Mouse (Mus musculus): ENCODE data around the gene Chchd6. TPM values are rescaled to one million over a fixed set of nuclear protein-coding genes. Genes with fewer than 3 reads are reported as not detected.

Chchd6 gene
- polyA plus RNA-seq, 1 experiment from 2014 or later, result 168 TPM

- ATAC-seq, result no peak
These were observed 95.5 kb downstream of the Chchd6 start for GRCm38 (mm10) chr6:89499961-89500360.

DNA sequence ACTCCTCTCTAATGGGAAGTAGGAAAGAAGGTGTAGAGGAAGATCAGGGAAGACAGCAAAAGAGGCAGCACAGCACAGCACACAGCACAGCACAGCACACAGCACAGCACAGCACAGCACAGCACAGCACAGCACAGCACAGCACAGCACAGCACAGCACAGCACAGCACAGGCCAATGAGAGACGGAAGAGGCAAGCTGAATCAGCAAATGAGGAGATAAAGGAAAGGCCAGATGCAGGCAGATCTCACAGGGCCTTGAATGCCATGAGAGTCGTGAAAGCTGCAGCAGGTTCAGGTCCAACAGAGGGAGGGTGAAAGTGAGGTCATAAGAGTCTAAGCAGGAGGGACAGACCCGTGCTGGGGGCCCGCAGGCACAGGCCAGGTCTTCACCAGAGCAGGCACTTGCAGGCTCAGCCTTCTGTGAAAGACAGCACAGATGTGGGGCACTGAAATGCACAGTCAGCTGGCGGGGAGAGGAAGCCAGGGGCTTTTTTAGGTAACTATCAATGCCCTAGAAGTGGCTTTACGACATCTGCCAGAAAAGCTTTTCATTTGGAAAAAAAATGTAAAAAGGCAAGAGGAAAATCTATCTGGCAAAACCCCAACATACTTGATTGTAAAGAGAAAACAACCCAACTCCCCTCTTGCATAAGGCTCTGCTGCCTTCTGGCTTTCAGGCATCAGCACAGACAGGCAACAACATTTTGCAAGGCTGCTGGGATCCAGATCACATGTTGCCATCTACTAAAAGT is 96.5 kb downstream of the Chchd6 start:
- WGBS, result 48% methylated on average over 6 of the region's 6 CpGs
- peak overlapping the region; percentile 20; the same call in 1 of the 2 replicates for H3K27ac ChIP-seq (ENCODE audit: low read length)

More at GRCm38 (mm10) chr6:89499961-89500360, 95.5 kb downstream of the Chchd6 start:
- H3K4me2 ChIP-seq (ENCODE audit: low read length), result no peak overlapping the region
- 100% methylated on average over 1 of the region's 1 CpGs for WGBS
- no peaks in the 10 kb centered on the region for H3K9me3 ChIP-seq (ENCODE audit: control insufficient read depth, low read length)
- peaks cover 7% of the 10 kb centered on the region for H3K4me1 ChIP-seq (replicated peaks; ENCODE audit: control insufficient read depth, insufficient read depth, low read length)
- no peak overlapping the region for H3K4me3 ChIP-seq (replicated peaks; ENCODE audit: low read length)
- H3K9ac ChIP-seq (replicated peaks; ENCODE audit: low read depth, low read length), result no peak overlapping the region
- H3K27ac ChIP-seq (ENCODE audit: low read length), result peak overlapping the region; percentile 20; the same call in 1 of the 2 replicates
- no peaks in the 10 kb centered on the region for H3K36me3 ChIP-seq (ENCODE audit: control insufficient read depth, insufficient read depth)
- no peaks in the 10 kb centered on the region for H3K27me3 ChIP-seq (replicated peaks; ENCODE audit: control insufficient read depth, insufficient read depth, low read length)

DNA sequence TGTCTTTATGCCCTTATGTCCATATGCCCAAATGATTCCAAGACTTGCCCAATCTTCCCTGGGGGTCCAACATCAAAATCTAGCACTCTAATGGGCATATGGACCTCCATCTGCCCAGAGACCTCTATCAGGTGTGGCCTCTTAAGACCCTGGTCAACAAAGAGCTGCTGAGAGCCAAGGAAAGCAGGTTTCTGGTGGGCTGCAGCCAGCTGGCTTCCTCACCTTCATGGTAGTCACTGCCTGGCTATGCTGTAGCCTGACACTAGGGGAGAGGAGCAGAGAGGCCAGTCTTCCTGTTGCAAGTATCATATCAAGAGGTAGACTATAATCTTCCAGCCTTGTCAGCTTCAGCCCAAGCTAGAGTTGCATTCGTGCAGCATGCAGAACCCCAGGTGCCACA is 98.5 kb downstream of the Chchd6 start:
- no peak overlapping the region for H3K4me2 ChIP-seq (ENCODE audit: low read length)
- 90% methylated on average over 1 of the region's 1 CpGs for WGBS
- H3K4me3 ChIP-seq (replicated peaks; ENCODE audit: low read length), result no peak overlapping the region
- peaks cover 7% of the 10 kb centered on the region for H3K4me1 ChIP-seq (replicated peaks; ENCODE audit: control insufficient read depth, insufficient read depth, low read length)
- no peak overlapping the region for H3K9ac ChIP-seq (replicated peaks; ENCODE audit: low read depth, low read length)
- H3K9me3 ChIP-seq (ENCODE audit: control insufficient read depth, low read length), result no peaks in the 10 kb centered on the region
- H3K27ac ChIP-seq (ENCODE audit: low read length), result no peak overlapping the region
- no peak for ATAC-seq
- H3K27me3 ChIP-seq (replicated peaks; ENCODE audit: control insufficient read depth, insufficient read depth, low read length), result no peaks in the 10 kb centered on the region
- H3K36me3 ChIP-seq (ENCODE audit: control insufficient read depth, insufficient read depth), result no peaks in the 10 kb centered on the region

More for the DNA sequence above, 96.5 kb downstream of the Chchd6 start:
- Histone ChIP-seq H3K27me3 (replicated peaks; ENCODE audit: control insufficient read depth, insufficient read depth, low read length) (no peaks in the 10 kb centered on the region), H3K9me3 (ENCODE audit: control insufficient read depth, low read length) (no peaks in the 10 kb centered on the region), H3K4me3 (replicated peaks; ENCODE audit: low read length) (no peak overlapping the region), H3K9ac (replicated peaks; ENCODE audit: low read depth, low read length) (no peak overlapping the region), H3K4me1 (replicated peaks; ENCODE audit: control insufficient read depth, insufficient read depth, low read length) (peaks cover 7% of the 10 kb centered on the region), H3K4me2 (ENCODE audit: low read length) (no peak overlapping the region), H3K36me3 (ENCODE audit: control insufficient read depth, insufficient read depth) (no peaks in the 10 kb centered on the region)
- ATAC-seq, result peak; percentile 72

- no peaks in the 10 kb centered on the region for H3K27me3 ChIP-seq (replicated peaks; ENCODE audit: control insufficient read depth, insufficient read depth, low read length)
- H3K36me3 ChIP-seq (ENCODE audit: control insufficient read depth, insufficient read depth), result no peaks in the 10 kb centered on the region
- H3K4me2 ChIP-seq (ENCODE audit: low read length), result no peak overlapping the region
- no peak overlapping the region for H3K9ac ChIP-seq (replicated peaks; ENCODE audit: low read depth, low read length)
- H3K4me1 ChIP-seq (replicated peaks; ENCODE audit: control insufficient read depth, insufficient read depth, low read length), result no peaks in the 10 kb centered on the region
- ATAC-seq, result no peak
- WGBS, result 86% methylated on average over 4 of the region's 4 CpGs
- H3K27ac ChIP-seq (ENCODE audit: low read length), result no peak overlapping the region
- no peaks in the 10 kb centered on the region for H3K9me3 ChIP-seq (ENCODE audit: control insufficient read depth, low read length)
- no peak overlapping the region for H3K4me3 ChIP-seq (replicated peaks; ENCODE audit: low read length)
These were observed 103.1 kb downstream of the Chchd6 start for GRCm38 (mm10) chr6:89492368-89492767.

DNA sequence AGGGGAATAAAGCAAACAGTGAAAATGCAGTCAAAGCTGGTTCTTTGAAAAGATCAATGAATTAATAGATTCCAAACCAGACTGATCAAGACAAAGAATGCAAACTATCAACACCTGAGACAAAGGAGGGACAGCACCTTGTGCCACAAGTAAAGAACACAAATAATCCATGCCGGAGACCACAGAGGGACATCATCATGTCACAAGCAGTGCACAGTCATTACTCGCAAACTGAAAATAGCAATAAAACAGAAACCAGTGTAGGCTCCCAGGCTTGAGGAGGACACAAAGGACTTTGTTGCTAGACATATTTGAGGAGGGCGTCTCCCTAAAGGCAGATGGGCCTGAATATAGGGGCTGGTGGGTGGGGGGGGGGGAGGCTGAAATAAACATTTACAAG is 105.1 kb downstream of the Chchd6 start:
- H3K9me3 ChIP-seq (ENCODE audit: control insufficient read depth, low read length), result no peaks in the 10 kb centered on the region
- H3K4me3 ChIP-seq (replicated peaks; ENCODE audit: low read length), result no peak overlapping the region
- no peak overlapping the region for H3K9ac ChIP-seq (replicated peaks; ENCODE audit: low read depth, low read length)
- H3K4me1 ChIP-seq (replicated peaks; ENCODE audit: control insufficient read depth, insufficient read depth, low read length), result 0 out of 2 replicates have a peak, but pooled peaks cover 2% of the 10 kb centered on the region
- H3K27me3 ChIP-seq (replicated peaks; ENCODE audit: control insufficient read depth, insufficient read depth, low read length), result no peaks in the 10 kb centered on the region
- H3K36me3 ChIP-seq (ENCODE audit: control insufficient read depth, insufficient read depth), result no peaks in the 10 kb centered on the region
- no peak overlapping the region for H3K27ac ChIP-seq (ENCODE audit: low read length)
- WGBS, result 94% methylated on average over 3 of the region's 3 CpGs
- ATAC-seq, result no peak
- H3K4me2 ChIP-seq (ENCODE audit: low read length), result no peak overlapping the region

DNA sequence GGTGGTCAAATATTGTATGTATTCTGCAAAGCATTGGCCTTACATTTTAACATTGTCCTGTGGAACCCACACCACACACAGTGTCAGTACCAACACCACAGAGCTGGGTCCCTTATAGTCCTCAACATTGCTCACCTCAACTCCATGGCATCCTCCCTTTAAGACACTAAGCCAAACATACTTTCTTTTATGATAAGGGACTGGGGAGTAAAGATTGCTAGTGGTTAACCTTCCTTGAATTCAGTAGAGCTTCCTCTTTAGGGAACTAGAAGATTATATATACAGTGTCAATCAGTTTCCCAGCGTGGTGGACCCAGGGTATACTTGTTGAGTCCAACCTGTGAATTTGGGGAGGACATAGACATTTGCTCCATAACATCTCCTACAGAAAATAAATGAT is 105.9 kb downstream of the Chchd6 start:
- 95% methylated on average over 1 of the region's 1 CpGs for WGBS
- H3K27ac ChIP-seq (ENCODE audit: low read length), result no peak overlapping the region
- H3K9me3 ChIP-seq (ENCODE audit: control insufficient read depth, low read length), result no peaks in the 10 kb centered on the region
- H3K27me3 ChIP-seq (replicated peaks; ENCODE audit: control insufficient read depth, insufficient read depth, low read length), result no peaks in the 10 kb centered on the region
- no peak overlapping the region for H3K4me3 ChIP-seq (replicated peaks; ENCODE audit: low read length)
- H3K4me2 ChIP-seq (ENCODE audit: low read length), result no peak overlapping the region
- H3K4me1 ChIP-seq (replicated peaks; ENCODE audit: control insufficient read depth, insufficient read depth, low read length), result 0 out of 2 replicates have a peak, but pooled peaks cover 2% of the 10 kb centered on the region
- H3K9ac ChIP-seq (replicated peaks; ENCODE audit: low read depth, low read length), result no peak overlapping the region
- no peaks in the 10 kb centered on the region for H3K36me3 ChIP-seq (ENCODE audit: control insufficient read depth, insufficient read depth)
- ATAC-seq, result no peak

DNA sequence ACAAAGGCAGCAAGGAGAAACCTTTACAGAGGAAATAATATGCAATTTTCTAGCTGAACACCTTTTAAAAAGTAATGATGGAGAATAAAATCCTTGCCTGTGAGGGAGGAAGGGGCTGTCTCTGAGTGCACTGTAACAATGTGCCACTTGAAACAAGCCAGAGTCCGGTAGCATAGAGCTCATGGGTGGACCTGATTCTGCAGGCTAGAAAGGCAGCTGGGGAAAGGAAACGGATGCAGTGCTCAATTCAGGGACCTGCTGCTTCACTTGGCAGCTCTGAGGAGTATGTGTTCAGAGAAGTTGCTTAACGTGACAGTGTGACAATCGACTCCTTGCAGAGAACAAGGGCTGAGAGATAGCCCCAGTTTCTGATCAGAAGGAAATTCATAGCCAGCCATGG is 109.4 kb downstream of the Chchd6 start:
- Histone ChIP-seq H3K4me1 (replicated peaks; ENCODE audit: control insufficient read depth, insufficient read depth, low read length) (0 out of 2 replicates have a peak, but pooled peaks cover 2% of the 10 kb centered on the region), H3K4me3 (replicated peaks; ENCODE audit: low read length) (no peak overlapping the region), H3K27me3 (replicated peaks; ENCODE audit: control insufficient read depth, insufficient read depth, low read length) (no peaks in the 10 kb centered on the region), H3K9ac (replicated peaks; ENCODE audit: low read depth, low read length) (no peak overlapping the region), H3K27ac (ENCODE audit: low read length) (no peak overlapping the region), H3K4me2 (ENCODE audit: low read length) (no peak overlapping the region), H3K36me3 (ENCODE audit: control insufficient read depth, insufficient read depth) (no peaks in the 10 kb centered on the region), H3K9me3 (ENCODE audit: control insufficient read depth, low read length) (no peaks in the 10 kb centered on the region)
- 58% methylated on average over 4 of the region's 4 CpGs for WGBS
- no peak for ATAC-seq

DNA sequence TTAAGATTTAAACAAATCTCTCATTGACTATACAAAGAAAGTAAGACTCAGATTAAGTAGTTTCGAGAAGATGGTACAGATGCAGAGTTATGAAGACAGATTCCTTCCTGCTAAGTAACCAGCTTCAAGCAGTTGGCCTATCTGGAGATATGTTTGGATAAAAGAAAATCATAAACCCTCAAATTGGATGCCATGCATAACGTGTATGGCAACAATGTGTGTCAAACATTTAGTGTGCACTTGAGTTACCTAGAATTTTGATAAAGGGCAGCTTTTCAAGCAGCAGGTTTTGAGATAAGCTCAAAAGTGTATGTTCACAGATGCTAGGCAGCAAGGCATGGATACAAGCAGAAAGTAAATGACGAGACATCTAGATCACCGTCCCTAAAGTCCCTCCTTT is 114.3 kb downstream of the Chchd6 start:
- 0 out of 2 replicates have a peak, but pooled peaks cover 2% of the 10 kb centered on the region for H3K4me1 ChIP-seq (replicated peaks; ENCODE audit: control insufficient read depth, insufficient read depth, low read length)
- 80% methylated on average over 4 of the region's 4 CpGs for WGBS
- H3K9me3 ChIP-seq (ENCODE audit: control insufficient read depth, low read length), result no peaks in the 10 kb centered on the region
- no peaks in the 10 kb centered on the region for H3K36me3 ChIP-seq (ENCODE audit: control insufficient read depth, insufficient read depth)
- no peak overlapping the region for H3K4me3 ChIP-seq (replicated peaks; ENCODE audit: low read length)
- no peak for ATAC-seq
- H3K4me2 ChIP-seq (ENCODE audit: low read length), result no peak overlapping the region
- H3K9ac ChIP-seq (replicated peaks; ENCODE audit: low read depth, low read length), result no peak overlapping the region
- no peak overlapping the region for H3K27ac ChIP-seq (ENCODE audit: low read length)
- H3K27me3 ChIP-seq (replicated peaks; ENCODE audit: control insufficient read depth, insufficient read depth, low read length), result no peaks in the 10 kb centered on the region

DNA sequence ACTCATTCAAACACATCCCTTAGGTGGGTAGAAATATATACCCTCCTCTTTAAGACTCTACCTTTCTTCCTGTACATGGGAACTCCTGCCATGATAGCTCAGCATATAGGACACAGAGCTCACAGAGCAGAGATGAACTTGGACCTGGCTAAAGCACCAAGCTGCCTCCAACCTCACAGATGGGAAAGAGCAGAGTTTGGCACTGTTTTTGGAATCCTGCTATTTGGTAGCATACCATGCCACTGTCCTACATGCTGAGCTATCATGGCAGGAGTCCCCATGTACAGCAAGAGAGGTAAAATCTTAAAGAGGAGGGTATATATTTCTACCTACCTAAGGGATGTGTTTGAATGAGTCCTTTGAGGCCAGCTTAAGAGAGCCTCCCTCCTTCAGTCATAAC is 127.5 kb downstream of the Chchd6 start:
- peaks cover 15% of the 10 kb centered on the region for H3K4me1 ChIP-seq (replicated peaks; ENCODE audit: control insufficient read depth, insufficient read depth, low read length)
- H3K4me3 ChIP-seq (replicated peaks; ENCODE audit: low read length), result no peak overlapping the region
- no peak overlapping the region for H3K27ac ChIP-seq (ENCODE audit: low read length)
- H3K9me3 ChIP-seq (ENCODE audit: control insufficient read depth, low read length), result no peaks in the 10 kb centered on the region
- H3K27me3 ChIP-seq (replicated peaks; ENCODE audit: control insufficient read depth, insufficient read depth, low read length), result no peaks in the 10 kb centered on the region
- H3K36me3 ChIP-seq (ENCODE audit: control insufficient read depth, insufficient read depth), result no peaks in the 10 kb centered on the region
- H3K4me2 ChIP-seq (ENCODE audit: low read length), result no peak overlapping the region
- no peak for ATAC-seq
- H3K9ac ChIP-seq (replicated peaks; ENCODE audit: low read depth, low read length), result no peak overlapping the region
